Mouse (Mus musculus) forebrain, postnatal 0 days (tissue): Measurements from ENCODE around the gene Cd3e. TPM values are rescaled to one million over a fixed set of nuclear protein-coding genes. Genes with fewer than 3 reads are reported as not detected.
"Not testable (repeated sequence)": the region's sequence is repeated elsewhere in the genome, so short reads cannot be mapped to it uniquely, and the experiment has no call there.

Source experiments
- ATAC-seq: fragments of 200-750 bp; cut with Nextera tagmentation; 2 replicates; pipeline ENCODE4 v1.8.0; 2017; ENCODE audit warnings: mild to moderate bottlenecking, moderate library complexity
- DNase-seq: peaks from one replicate; pipeline ENCODE4 v3.0.0-alpha.2; 2015
- H3K27ac ChIP-seq: fragments of 300-500 bp; sonication (generic); 2 replicates; pipeline ENCODE4 v1.5.1; 2014; ENCODE audit warnings: low read depth, mild to moderate bottlenecking, antibody characterized with exemption, low read length, moderate library complexity, mixed read lengths
- H3K27me3 ChIP-seq: fragments of 300-500 bp; sonication (generic); 2 replicates; pipeline ENCODE4 v1.6.1; 2014; ENCODE audit warnings: mild to moderate bottlenecking, low read length, mixed read lengths; ENCODE audit not compliant: insufficient read depth
- H3K36me3 ChIP-seq: fragments of 300-500 bp; sonication (generic); 2 replicates; pipeline ENCODE4 v1.6.1; 2014; ENCODE audit warnings: mild to moderate bottlenecking, moderate library complexity; ENCODE audit not compliant: insufficient read depth
- H3K4me1 ChIP-seq: fragments of 300-500 bp; sonication (generic); 2 replicates; pipeline ENCODE4 v1.6.1; 2014; ENCODE audit warnings: antibody characterized with exemption; ENCODE audit not compliant: insufficient read depth
- H3K4me2 ChIP-seq: fragments of 300-500 bp; sonication (generic); 2 replicates; pipeline ENCODE4 v1.6.1; 2014; ENCODE audit warnings: low read depth, mild to moderate bottlenecking, moderate library complexity
- H3K4me3 ChIP-seq: fragments of 300-500 bp; sonication (generic); 2 replicates; pipeline ENCODE4 v1.5.1; 2014; ENCODE audit warnings: low read depth, low read length, mixed read lengths
- H3K9ac ChIP-seq: fragments of 300-500 bp; sonication (generic); 2 replicates; pipeline ENCODE4 v1.6.1; 2014; ENCODE audit warnings: mild to moderate bottlenecking
- H3K9me3 ChIP-seq: fragments of 300-500 bp; sonication (generic); 2 replicates; pipeline ENCODE4 v1.6.1; 2016; ENCODE audit warnings: low read length
- CTCF ChIP-seq: sonication (generic); IDR thresholded peaks from 2 replicates; pipeline ENCODE4 v1.5.1; 2016; ENCODE audit warnings: antibody characterized with exemption, control low read depth, low read depth
- WGBS: fragments of 180-500 bp; shearing (Covaris S2); extraction: QIAGEN DNeasy Blood & Tissue Kit; methylation state at CpG from one replicate; pipeline ENCODE4 v1.1.7; 2014; 5-methylcytosine and 5-hydroxymethylcytosine counted together
- polyA plus RNA-seq: library from polyadenylated mRNA; unstranded; fragments of >200 nt; fragmentation: Nextera tagmentation; extraction: Ambion mirVana; gene quantifications from 2 replicates; pipeline ENCODE4 v1.2.1, GENCODE M21; 2015
- total RNA-seq: library from RNA; depleted of rRNA; stranded (reverse); fragments of >200 nt; gene quantifications from 2 replicates; pipeline ENCODE4 v1.2.3, GENCODE M21; 2014

Gene Cd3e
- total and polyA plus RNA-seq, 2 experiments from 2014 or later = not detected

- ATAC-seq = no peak
- Histone ChIP-seq H3K4me3 (no peak overlapping the region), H3K9ac (no peak overlapping the region), H3K36me3 (no peaks in the 10 kb centered on the region), H3K4me2 (no peak overlapping the region), H3K9me3 (no peaks in the 10 kb centered on the region), H3K27ac (no peak overlapping the region), H3K27me3 (peaks cover 24% of the 10 kb centered on the region), H3K4me1 (no peaks in the 10 kb centered on the region)
- 92% methylated on average over 16 of the region's 16 CpGs for WGBS
- no peak for TF ChIP-seq CTCF
- no peak for DNase-seq
These were observed 37.5 kb upstream of the Cd3e start for GRCm38 (mm10) chr9:45046973-45047372.

GRCm38 (mm10) chr9:45042947-45043346 is 33.5 kb upstream of the Cd3e start:
- no peak for ATAC-seq
- Histone ChIP-seq H3K27me3 (peaks cover 50% of the 10 kb centered on the region), H3K27ac (no peak overlapping the region), H3K4me2 (no peak overlapping the region), H3K9ac (no peak overlapping the region), H3K4me1 (no peaks in the 10 kb centered on the region), H3K36me3 (no peaks in the 10 kb centered on the region), H3K9me3 (no peaks in the 10 kb centered on the region), H3K4me3 (no peak overlapping the region)
- WGBS = under 1% methylated on average over 10 of the region's 10 CpGs
- no peak for TF ChIP-seq CTCF
- no peak for DNase-seq

GRCm38 (mm10) chr9:45042056-45042720 is 32.8 kb upstream of the Cd3e start:
- Histone ChIP-seq H3K9me3 (no peaks in the 10 kb centered on the region), H3K4me3 (no peak overlapping the region), H3K27ac (no peak overlapping the region), H3K27me3 (peaks cover 50% of the 10 kb centered on the region), H3K9ac (no peak overlapping the region), H3K4me2 (no peak overlapping the region), H3K36me3 (no peaks in the 10 kb centered on the region), H3K4me1 (no peaks in the 10 kb centered on the region)
- ATAC-seq = no peak
- no peak for TF ChIP-seq CTCF
- DNase-seq = no peak
- 4% methylated on average over 20 of the region's 20 CpGs for WGBS

GRCm38 (mm10) chr9:45041131-45041838 is 31.9 kb upstream of the Cd3e start:
- Histone ChIP-seq H3K9me3 (no peaks in the 10 kb centered on the region), H3K4me2 (no peak overlapping the region), H3K36me3 (no peaks in the 10 kb centered on the region), H3K27me3 (peaks cover 50% of the 10 kb centered on the region), H3K9ac (no peak overlapping the region), H3K4me1 (no peaks in the 10 kb centered on the region), H3K4me3 (no peak overlapping the region; the same call in 1 of the 2 replicates), H3K27ac (no peak overlapping the region)
- WGBS = 34% methylated on average over 17 of the region's 17 CpGs
- DNase-seq (no peak), ATAC-seq (no peak)
- TF ChIP-seq CTCF = no peak

- no peaks in the 10 kb centered on the region for H3K36me3 ChIP-seq
- WGBS = 14% methylated on average over 14 of the region's 14 CpGs
- no peak overlapping the region for H3K27ac ChIP-seq
- DNase-seq (no peak), ATAC-seq (no peak)
- no peak overlapping the region for H3K9ac ChIP-seq
- no peak overlapping the region for H3K4me3 ChIP-seq
- H3K4me1 ChIP-seq = no peaks in the 10 kb centered on the region
- H3K27me3 ChIP-seq = peaks cover 50% of the 10 kb centered on the region
- TF ChIP-seq CTCF = no peak
- H3K9me3 ChIP-seq = no peaks in the 10 kb centered on the region
- no peak overlapping the region for H3K4me2 ChIP-seq
These were observed 30.8 kb upstream of the Cd3e start for GRCm38 (mm10) chr9:45040066-45040845.

- DNase-seq = no peak
- ATAC-seq = no peak
- H3K9ac ChIP-seq = no peak within 1 kb of the TSS
- no peaks in the 10 kb centered on the region for H3K36me3 ChIP-seq
- no peak within 1 kb of the TSS for H3K27ac ChIP-seq
- H3K4me3 ChIP-seq = no peak within 1 kb of the TSS
- H3K4me1 ChIP-seq = no peaks in the 10 kb centered on the region
- no peaks in the 10 kb centered on the region for H3K9me3 ChIP-seq
- 59% methylated on average over 5 of the region's 5 CpGs for WGBS
- no peak for TF ChIP-seq CTCF
- H3K4me2 ChIP-seq = no peak within 1 kb of the TSS
- peaks cover 50% of the 10 kb centered on the region for H3K27me3 ChIP-seq
These were observed 30.1 kb upstream of the Cd3e start, which contains the start of gene Mpzl2 for GRCm38 (mm10) chr9:45039499-45039898. TSS of gene Mpzl2 (plus strand) at chr9:45039799.

- ATAC-seq, H3K27ac ChIP-seq, H3K36me3 ChIP-seq, H3K4me1 ChIP-seq, DNase-seq, H3K4me2 ChIP-seq, H3K4me3 ChIP-seq, H3K9me3 ChIP-seq, H3K9ac ChIP-seq: not testable (repeated sequence)
- 84% methylated on average over 1 of the region's 1 CpGs for WGBS
- peaks cover 38% of the 10 kb centered on the region for H3K27me3 ChIP-seq
These were observed 28.4 kb upstream of the Cd3e start for GRCm38 (mm10) chr9:45037803-45038202.
